Mouse (Mus musculus) embryonic facial prominence, embryonic 14.5 days (tissue): ENCODE measurements around the gene Cspg4. TPM values are rescaled to one million over a fixed set of nuclear protein-coding genes. Genes with fewer than 3 reads are reported as not detected.
A peak's percentile ranks its signal among the peaks of the same experiment; 100 is the strongest.
"Not testable (repeated sequence)": the region's sequence is repeated elsewhere in the genome, so short reads cannot be mapped to it uniquely, and the experiment has no call there.

ENCODE experiments used
- ATAC-seq: fragments of 200-750 bp; cut with Nextera tagmentation; 2 replicates; pipeline ENCODE4 v1.8.0; 2017; ENCODE audit warnings: low read depth, moderate number of reproducible peaks, moderate TSS enrichment
- DNase-seq: peaks from one replicate; pipeline ENCODE4 v3.0.0-alpha.2; 2015; ENCODE audit warnings: low spot score
- H3K27ac ChIP-seq: fragments of 300-500 bp; sonication (generic); replicated peaks from 2 replicates; pipeline ENCODE4 v1.5.1; 2014; ENCODE audit warnings: low read depth, mild to moderate bottlenecking, low read length, moderate library complexity
- H3K27me3 ChIP-seq: fragments of 300-500 bp; sonication (generic); replicated peaks from 2 replicates; pipeline ENCODE4 v1.6.1; 2014; ENCODE audit warnings: low read length; ENCODE audit not compliant: control insufficient read depth, insufficient read depth
- H3K36me3 ChIP-seq: fragments of 300-500 bp; sonication (generic); 2 replicates; pipeline ENCODE4 v1.6.1; 2014; ENCODE audit warnings: low read length, mixed read lengths; ENCODE audit not compliant: control insufficient read depth, insufficient read depth
- H3K4me1 ChIP-seq: fragments of 300-500 bp; sonication (generic); 2 replicates; pipeline ENCODE4 v1.6.1; 2014; ENCODE audit warnings: antibody characterized with exemption, low read length; ENCODE audit not compliant: control insufficient read depth, insufficient read depth
- H3K4me2 ChIP-seq: fragments of 300-500 bp; sonication (generic); 2 replicates; pipeline ENCODE4 v1.6.1; 2014; ENCODE audit warnings: low read depth, mild to moderate bottlenecking, low read length, moderate library complexity, mixed read lengths
- H3K4me3 ChIP-seq: fragments of 300-500 bp; sonication (generic); 2 replicates; pipeline ENCODE4 v1.5.1; 2014; ENCODE audit warnings: low read depth, mild to moderate bottlenecking, low read length
- H3K9ac ChIP-seq: fragments of 300-500 bp; sonication (generic); 2 replicates; pipeline ENCODE4 v1.6.1; 2014; ENCODE audit warnings: low read depth, mild to moderate bottlenecking, low read length, moderate library complexity, mixed read lengths
- H3K9me3 ChIP-seq: fragments of 300-500 bp; sonication (generic); 2 replicates; pipeline ENCODE4 v1.6.1; 2016; ENCODE audit warnings: low read length; ENCODE audit not compliant: control insufficient read depth
- WGBS: fragments of 180-500 bp; shearing (Covaris S2); extraction: QIAGEN DNeasy Blood & Tissue Kit; methylation state at CpG from one replicate; pipeline ENCODE4 v1.1.7; 2014; 5-methylcytosine and 5-hydroxymethylcytosine counted together
- polyA plus RNA-seq: library from polyadenylated mRNA; unstranded; fragments of >200 nt; fragmentation: Nextera tagmentation; extraction: Ambion mirVana; gene quantifications from 2 replicates; pipeline ENCODE4 v1.2.1, GENCODE M21; 2014

Gene Cspg4
- polyA plus RNA-seq, 1 experiment from 2014 or later = 34.8 TPM

- Histone ChIP-seq H3K4me2 (no peak overlapping the region), H3K27ac (peak overlapping the region; percentile 58), H3K4me3 (no peak overlapping the region), H3K4me1 (peaks cover 3% of the 10 kb centered on the region; the same call in 1 of the 2 replicates), H3K27me3 (no peaks in the 10 kb centered on the region), H3K36me3 (peaks cover 4% of the 10 kb centered on the region; the same call in 1 of the 2 replicates), H3K9me3 (no peaks in the 10 kb centered on the region), H3K9ac (peak overlapping the region; percentile 34; the same call in 1 of the 2 replicates)
- ATAC-seq = peak; percentile 20; the same call in 1 of the 2 replicates
- 18% methylated on average over 9 of the region's 9 CpGs for WGBS
- DNase-seq = peak; percentile 39
Observed at GRCm38 (mm10) chr9:56900571-56900970, 35.7 kb downstream of the Cspg4 start.

GRCm38 (mm10) chr9:56901187-56901586 is 36.4 kb downstream of the Cspg4 start:
- no peak overlapping the region for H3K4me2 ChIP-seq
- peak; percentile 83 for DNase-seq
- H3K9ac ChIP-seq = no peak overlapping the region
- H3K27me3 ChIP-seq = no peaks in the 10 kb centered on the region
- peaks cover 3% of the 10 kb centered on the region; the same call in 1 of the 2 replicates for H3K4me1 ChIP-seq
- WGBS = 46% methylated on average over 8 of the region's 8 CpGs
- H3K36me3 ChIP-seq = peaks cover 4% of the 10 kb centered on the region; the same call in 1 of the 2 replicates
- no peak overlapping the region for H3K4me3 ChIP-seq
- 0 out of 2 replicates have a peak overlapping the region, but pooled peaks have one; percentile 58 for H3K27ac ChIP-seq
- no peaks in the 10 kb centered on the region for H3K9me3 ChIP-seq
- peak; percentile 91 for ATAC-seq

GRCm38 (mm10) chr9:56903662-56904061 is 38.8 kb downstream of the Cspg4 start:
- H3K27me3 ChIP-seq = no peaks in the 10 kb centered on the region
- no peak overlapping the region for H3K27ac ChIP-seq
- no peak overlapping the region for H3K9ac ChIP-seq
- H3K4me1 ChIP-seq = peaks cover 3% of the 10 kb centered on the region; the same call in 1 of the 2 replicates
- H3K4me3 ChIP-seq = no peak overlapping the region
- no peaks in the 10 kb centered on the region for H3K9me3 ChIP-seq
- 80% methylated on average over 3 of the region's 3 CpGs for WGBS
- no peak overlapping the region for H3K4me2 ChIP-seq
- DNase-seq = no peak
- no peaks in the 10 kb centered on the region for H3K36me3 ChIP-seq
- ATAC-seq = no peak

- H3K4me2 ChIP-seq = no peak overlapping the region
- WGBS = 84% methylated on average over 9 of the region's 9 CpGs
- no peak overlapping the region for H3K4me3 ChIP-seq
- no peak overlapping the region for H3K9ac ChIP-seq
- ATAC-seq (no peak), DNase-seq (no peak)
- no peaks in the 10 kb centered on the region for H3K4me1 ChIP-seq
- H3K27me3 ChIP-seq = no peaks in the 10 kb centered on the region
- no peaks in the 10 kb centered on the region for H3K9me3 ChIP-seq
- H3K27ac ChIP-seq = no peak overlapping the region
- no peaks in the 10 kb centered on the region for H3K36me3 ChIP-seq
Observed at GRCm38 (mm10) chr9:56907549-56907948, 42.7 kb downstream of the Cspg4 start.

- not testable (repeated sequence) for H3K4me1 ChIP-seq, H3K4me2 ChIP-seq, H3K36me3 ChIP-seq, H3K9me3 ChIP-seq, H3K9ac ChIP-seq, ATAC-seq, DNase-seq, H3K4me3 ChIP-seq, H3K27ac ChIP-seq, H3K27me3 ChIP-seq
- 48% methylated on average over 4 of the region's 4 CpGs for WGBS
Observed at GRCm38 (mm10) chr9:56909991-56910390, 45.2 kb downstream of the Cspg4 start.

- Histone ChIP-seq H3K36me3 (peaks cover 16% of the 10 kb centered on the region; the same call in 1 of the 2 replicates), H3K4me2 (no peak overlapping the region), H3K4me1 (no peaks in the 10 kb centered on the region), H3K9ac (no peak overlapping the region), H3K27ac (no peak overlapping the region), H3K27me3 (no peaks in the 10 kb centered on the region), H3K4me3 (no peak overlapping the region), H3K9me3 (no peaks in the 10 kb centered on the region)
- ATAC-seq (no peak), DNase-seq (no peak)
- 40% methylated on average over 1 of the region's 1 CpGs for WGBS
Observed at GRCm38 (mm10) chr9:56911017-56911416, 46.2 kb downstream of the Cspg4 start.

- Histone ChIP-seq H3K4me3 (no peak overlapping the region), H3K4me1 (no peaks in the 10 kb centered on the region), H3K36me3 (peaks cover 44% of the 10 kb centered on the region), H3K27me3 (no peaks in the 10 kb centered on the region), H3K9ac (no peak overlapping the region), H3K4me2 (no peak overlapping the region), H3K27ac (0 out of 2 replicates have a peak overlapping the region, but pooled peaks have one; percentile 10), H3K9me3 (no peaks in the 10 kb centered on the region)
- ATAC-seq = no peak
- 78% methylated on average over 7 of the region's 9 CpGs for WGBS
- DNase-seq = no peak
Observed at GRCm38 (mm10) chr9:56913991-56914390, 49.2 kb downstream of the Cspg4 start.

GRCm38 (mm10) chr9:56915116-56915515 is 50.3 kb downstream of the Cspg4 start:
- H3K36me3 ChIP-seq = peaks cover 47% of the 10 kb centered on the region

GRCm38 (mm10) chr9:56915695-56916410 is 51.0 kb downstream of the Cspg4 start:
- Histone ChIP-seq H3K36me3 (peaks cover 54% of the 10 kb centered on the region), H3K27me3 (no peaks in the 10 kb centered on the region), H3K27ac (no peak overlapping the region), H3K9me3 (no peaks in the 10 kb centered on the region), H3K4me3 (no peak overlapping the region), H3K4me2 (no peak overlapping the region), H3K4me1 (no peaks in the 10 kb centered on the region), H3K9ac (no peak overlapping the region)
- WGBS = 69% methylated on average over 5 of the region's 5 CpGs
- no peak for ATAC-seq
- no peak for DNase-seq

More at GRCm38 (mm10) chr9:56915116-56915515, 50.3 kb downstream of the Cspg4 start:
- no peaks in the 10 kb centered on the region for H3K27me3 ChIP-seq
- H3K4me1 ChIP-seq = no peaks in the 10 kb centered on the region
- no peaks in the 10 kb centered on the region for H3K9me3 ChIP-seq
- no CpG with 5 or more reads among the region's 1 CpGs for WGBS
- H3K27ac ChIP-seq = no peak overlapping the region
- no peak overlapping the region for H3K4me3 ChIP-seq
- DNase-seq (no peak), ATAC-seq (no peak)
- H3K4me2 ChIP-seq = no peak overlapping the region
- H3K9ac ChIP-seq = no peak overlapping the region
